In genomic region chr8:87775889-87776288, GRCm38 (mm10) we compare ENCODE assay signal across 15 mouse cellular contexts.
"Had no signal": no experiment of that assay in that cellular context is flagged by ENCODE, and none has a peak within 500 bp of the region (broad histone marks: within the 10 kb centered on the region; RNA-seq: fewer than 3 reads in every experiment).

No protein-coding gene starts in this region.

- H3K4me3 ChIP-seq: neural tube, embryonic 15.5 days; stomach, embryonic 15.5 days had no signal

- H3K27me3 ChIP-seq: neural tube, embryonic 15.5 days; stomach, embryonic 15.5 days had no signal

- H3K4me2 ChIP-seq: neural tube, embryonic 15.5 days; stomach, embryonic 15.5 days had no signal

- H3K9ac ChIP-seq: neural tube, embryonic 15.5 days; stomach, embryonic 15.5 days had no signal

- H3K36me3 ChIP-seq: stomach, embryonic 15.5 days had no signal

- DNase-seq: retina, postnatal 1 day; right cerebral cortex, adult 18-20 months; right cerebral cortex, postnatal 14 days; right cerebral cortex, postnatal 25 days; right cerebral cortex, postnatal 4 days; spleen, adult 18-20 months; thymus, adult 18-20 months; thymus, adult 2 months; thymus, postnatal 14 days; thymus, postnatal 25 days; thymus, postnatal 36 days; thymus, postnatal 4 days had no signal

- H3K9me3 ChIP-seq: neural tube, embryonic 15.5 days; stomach, embryonic 15.5 days had no signal

- H3K27ac ChIP-seq: neural tube, embryonic 15.5 days; stomach, embryonic 15.5 days; stomach, postnatal 0 days had no signal
